Mouse (Mus musculus) bone marrow macrophage, adult 2 months (primary cell): ENCODE measurements around the gene Wdr17.

Experiments
- CTCF ChIP-seq: IDR thresholded peaks from 2 replicates; pipeline ENCODE4 v1.5.1; 2012; ENCODE audit warnings: low read depth, mild to moderate bottlenecking, low read length, moderate library complexity
- POLR2A ChIP-seq: IDR thresholded peaks from 2 replicates; pipeline ENCODE4 v1.6.1; 2012; ENCODE audit warnings: mild to moderate bottlenecking, low read depth, low read length, borderline replicate concordance

DNA sequence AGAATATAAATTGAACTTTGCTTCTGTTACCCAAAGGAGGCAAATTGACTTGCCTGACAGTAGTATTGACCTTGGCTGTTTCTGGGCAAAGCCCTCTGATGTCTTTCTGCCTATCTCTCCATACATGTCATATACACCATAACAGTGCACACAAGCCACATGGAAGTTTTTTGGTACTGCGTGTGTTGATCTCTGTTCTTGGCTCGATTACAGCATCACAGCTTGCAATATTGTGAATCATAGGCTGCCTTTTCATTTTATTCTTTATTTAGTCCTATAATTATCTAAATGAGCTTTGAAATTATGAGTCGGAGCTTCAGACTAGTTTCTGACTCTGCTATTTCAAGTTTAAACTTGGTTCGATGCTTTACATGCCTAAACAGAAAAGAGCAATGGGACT lies 10.5 kb downstream of the Wdr17 start:
- no peak for TF ChIP-seq POLR2A
- no peak for TF ChIP-seq CTCF
